In genomic region chr4:45631276-45632045, GRCm38 (mm10) we compare ENCODE assay signal across 26 mouse cellular contexts.
"Had no signal": no experiment of that assay in that cellular context is flagged by ENCODE, and none has a peak within 500 bp of the region (broad histone marks: within the 10 kb centered on the region; RNA-seq: fewer than 3 reads in every experiment).

No protein-coding gene starts in this region.

- H3K4me3 ChIP-seq: gastrocnemius, adult 2 months; heart, adult 2 months; heart, embryonic 13.5 days; heart, embryonic 15.5 days; hindbrain, embryonic 13.5 days; hindbrain, embryonic 15.5 days; kidney, embryonic 15.5 days; layer of hippocampus, adult 2 months; limb, embryonic 10.5 days; limb, embryonic 12.5 days had no signal

- ATAC-seq: hindbrain, postnatal 0 days; intestine, embryonic 16.5 days had no signal

- DNase-seq: gastrocnemius, adult 2 months; gastrocnemius, postnatal 14 days; gastrocnemius, postnatal 36 days; heart, adult 11 months; heart, adult 2 months; heart, postnatal 14 days; heart, postnatal 36 days; kidney, adult 11 months; kidney, adult 9 months; kidney, postnatal 14 days; kidney, postnatal 4 days; layer of hippocampus, postnatal 36 days; liver had no signal

- H3K9me3 ChIP-seq: heart, embryonic 15.5 days; hindbrain, embryonic 13.5 days; hindbrain, embryonic 15.5 days; kidney, embryonic 15.5 days; limb, embryonic 10.5 days had no signal

- H3K27ac ChIP-seq: gastrocnemius, adult 2 months; heart, adult 2 months; heart, embryonic 13.5 days; heart, embryonic 15.5 days; hindbrain, embryonic 15.5 days; hindbrain, postnatal 0 days; kidney, embryonic 15.5 days; kidney, postnatal 0 days; layer of hippocampus, adult 2 months; limb, embryonic 10.5 days; limb, embryonic 12.5 days had no signal

- H3K9ac ChIP-seq: heart, embryonic 13.5 days; heart, embryonic 15.5 days; hindbrain, embryonic 13.5 days; hindbrain, embryonic 15.5 days; kidney, embryonic 15.5 days; limb, embryonic 12.5 days had no signal

- H3K4me2 ChIP-seq: heart, embryonic 11.5 days; heart, embryonic 13.5 days; heart, embryonic 15.5 days; hindbrain, embryonic 13.5 days; hindbrain, embryonic 15.5 days; kidney, embryonic 15.5 days; limb, embryonic 12.5 days; liver, embryonic 11.5 days had no signal

- H3K36me3 ChIP-seq: heart, embryonic 13.5 days; heart, embryonic 15.5 days; hindbrain, embryonic 13.5 days; hindbrain, embryonic 15.5 days; kidney, embryonic 15.5 days; limb, embryonic 10.5 days; limb, embryonic 12.5 days had no signal

- H3K4me1 ChIP-seq: heart, embryonic 13.5 days; heart, embryonic 15.5 days had no signal

- H3K27me3 ChIP-seq: heart, embryonic 15.5 days; hindbrain, embryonic 15.5 days had no signal
